ENCODE assay signal across 8 mouse cellular contexts in genomic region chr9:108785416-108785815, GRCm38 (mm10). TPM values are rescaled to one million over a fixed set of nuclear protein-coding genes. Genes with fewer than 3 reads are reported as not detected.
DNase-seq lines count a peak whose midpoint lies in the region; ATAC-seq and TF ChIP-seq lines count a peak whose summit lies in the region.

No protein-coding gene starts in this region.

- peak overlapping the region; percentile 91; the same call in 1 of the 2 replicates for H3K4me3 ChIP-seq in heart, postnatal 0 days (ENCODE audit: low read depth, low read length)
- peak overlapping the region; percentile 72 for H3K4me3 ChIP-seq in embryonic facial prominence, embryonic 10.5 days
- H3K4me3 ChIP-seq in intestine, embryonic 16.5 days (ENCODE audit: low read length) = peak overlapping the region; percentile 81
- H3K4me3 ChIP-seq in neural tube, embryonic 12.5 days = peak overlapping the region; percentile 84

- peak overlapping the region; percentile 79 for H3K4me2 ChIP-seq in heart, postnatal 0 days (ENCODE audit: low read depth, low read length)
- peak overlapping the region; percentile 57 for H3K4me2 ChIP-seq in intestine, embryonic 16.5 days (ENCODE audit: low read depth, low read length)
- peak overlapping the region; percentile 78 for H3K4me2 ChIP-seq in neural tube, embryonic 12.5 days (replicated peaks)

- H3K9me3 ChIP-seq in heart, postnatal 0 days (replicated peaks; ENCODE audit: control insufficient read depth, low read length) = no peaks in the 10 kb centered on the region
- no peaks in the 10 kb centered on the region for H3K9me3 ChIP-seq in embryonic facial prominence, embryonic 10.5 days
- H3K9me3 ChIP-seq in intestine, embryonic 16.5 days (ENCODE audit: control insufficient read depth, low read length) = no peaks in the 10 kb centered on the region
- H3K9me3 ChIP-seq in neural tube, embryonic 12.5 days = no peaks in the 10 kb centered on the region

- H3K9ac ChIP-seq in heart, postnatal 0 days (replicated peaks; ENCODE audit: low read depth, low read length) = no peak overlapping the region; the same call in 1 of the 2 replicates
- 0 out of 2 replicates have a peak overlapping the region, but pooled peaks have one; percentile 3 for H3K9ac ChIP-seq in intestine, embryonic 16.5 days (ENCODE audit: low read depth, low read length)
- H3K9ac ChIP-seq in neural tube, embryonic 12.5 days = peak overlapping the region; percentile 96

- H3K36me3 ChIP-seq in heart, postnatal 0 days (replicated peaks; ENCODE audit: control insufficient read depth, insufficient read depth, low read length) = peaks cover 4% of the 10 kb centered on the region; the same call in 1 of the 2 replicates
- peaks cover 34% of the 10 kb centered on the region for H3K36me3 ChIP-seq in embryonic facial prominence, embryonic 10.5 days (replicated peaks)
- no peaks in the 10 kb centered on the region for H3K36me3 ChIP-seq in intestine, embryonic 16.5 days (ENCODE audit: control insufficient read depth, insufficient read depth, low read length)
- H3K36me3 ChIP-seq in neural tube, embryonic 12.5 days = no peaks in the 10 kb centered on the region

- TF ChIP-seq CTCF in heart, postnatal 0 days (IDR thresholded peaks at IDR 0.05; ENCODE audit: low read depth) = no peak

- H3K27ac ChIP-seq in heart, postnatal 0 days (ENCODE audit: low read depth) = no peak overlapping the region
- H3K27ac ChIP-seq in embryonic facial prominence, embryonic 10.5 days (replicated peaks) = peak overlapping the region; percentile 40; the same call in 1 of the 2 replicates
- no peak overlapping the region for H3K27ac ChIP-seq in intestine, embryonic 16.5 days (ENCODE audit: low read length)
- peak overlapping the region; percentile 4; the same call in 1 of the 2 replicates for H3K27ac ChIP-seq in neural tube, embryonic 12.5 days

- DNase-seq in heart, postnatal 0 days (ENCODE audit: low spot score) = no peak
- no peak for DNase-seq in heart, postnatal 10 days
- no peak for DNase-seq in embryonic facial prominence, embryonic 10.5 days (ENCODE audit: low spot score)
- DNase-seq in urinary bladder, postnatal 10 days (ENCODE audit: low spot score) = no peak
- no peak for DNase-seq in spleen, postnatal 10 days (ENCODE audit: low spot score in 2 of 2)
- DNase-seq in gastrocnemius, postnatal 14 days = no peak

- H3K4me1 ChIP-seq in heart, postnatal 0 days (ENCODE audit: control insufficient read depth, insufficient read depth) = peaks cover 41% of the 10 kb centered on the region
- peaks cover 71% of the 10 kb centered on the region for H3K4me1 ChIP-seq in embryonic facial prominence, embryonic 10.5 days
- peaks cover 34% of the 10 kb centered on the region for H3K4me1 ChIP-seq in intestine, embryonic 16.5 days (ENCODE audit: control insufficient read depth, insufficient read depth, low read length)
- peaks cover 52% of the 10 kb centered on the region for H3K4me1 ChIP-seq in neural tube, embryonic 12.5 days

- H3K27me3 ChIP-seq in heart, postnatal 0 days (ENCODE audit: control insufficient read depth, insufficient read depth, low read length) = no peaks in the 10 kb centered on the region
- no peaks in the 10 kb centered on the region for H3K27me3 ChIP-seq in embryonic facial prominence, embryonic 10.5 days (replicated peaks; ENCODE audit: low read depth, poor library complexity, severe bottlenecking)
- H3K27me3 ChIP-seq in intestine, embryonic 16.5 days (replicated peaks; ENCODE audit: control insufficient read depth, insufficient read depth, low read length) = no peaks in the 10 kb centered on the region
- no peaks in the 10 kb centered on the region for H3K27me3 ChIP-seq in neural tube, embryonic 12.5 days (replicated peaks)

- no peak for TF ChIP-seq EP300 in heart, postnatal 0 days (IDR thresholded peaks at IDR 0.05; ENCODE audit: low read depth)

- intact Hi-C loops in heart, postnatal 10 days (cut with DNase I) = no loop called here
- intact Hi-C loops in gastrocnemius, postnatal 14 days (cut with DNase I; ENCODE audit: low total_unique reads) = no loop called here

- no peak for ATAC-seq in heart, postnatal 0 days (ENCODE audit: insufficient read depth, low read depth)
- ATAC-seq in intestine, embryonic 16.5 days = no peak
- ATAC-seq in neural tube, embryonic 12.5 days (ENCODE audit: low FRiP score, low read depth) = no peak

RNA-seq across cellular contexts. Expression of gene Ip6k2, which starts 1.8 kb away (rescaled TPM):
- 28.9 and 33.1 TPM in 2 replicates for total RNA-seq in heart, postnatal 0 days (2014; rRNA removed; ENCODE audit: low replicate concordance)
- 20.5 and 22.1 TPM in 2 replicates for polyA plus RNA-seq in heart, postnatal 0 days (2015; fragmentation: Nextera tagmentation; extraction: Ambion mirVana)
- 10 to 100 TPM; 39.6 to 42.0 TPM for total RNA-seq in heart, postnatal 10 days (2021)
- polyA plus RNA-seq in embryonic facial prominence, embryonic 10.5 days (2016; fragmentation: Nextera tagmentation; extraction: Ambion mirVana) = 94.0 and 103 TPM in 2 replicates
- 57.2 and 59.4 TPM in 2 replicates for polyA plus RNA-seq in intestine, embryonic 16.5 days (2015; fragmentation: Nextera tagmentation; extraction: Ambion mirVana)
- 167 and 170 TPM in 2 replicates for polyA plus RNA-seq in neural tube, embryonic 12.5 days (2016; fragmentation: Nextera tagmentation; extraction: Ambion mirVana)
- 10 to 100 TPM; 24.3 to 24.4 TPM for total RNA-seq in gastrocnemius, postnatal 14 days (2021)

RNA-seq across cellular contexts. Expression of gene Nckipsd, which starts 22.8 kb away (rescaled TPM):
- total RNA-seq in heart, postnatal 0 days (2014; rRNA removed; ENCODE audit: low replicate concordance) = 12.0 and 13.7 TPM in 2 replicates
- 8.8 and 10.0 TPM in 2 replicates for polyA plus RNA-seq in heart, postnatal 0 days (2015; fragmentation: Nextera tagmentation; extraction: Ambion mirVana)
- 10 to 100 TPM in 1 of 2 experiments, 1 to 10 TPM in 1; 9.0 to 11.5 TPM for total RNA-seq in heart, postnatal 10 days (2021)
- polyA plus RNA-seq in embryonic facial prominence, embryonic 10.5 days (2016; fragmentation: Nextera tagmentation; extraction: Ambion mirVana) = 14.8 and 15.0 TPM in 2 replicates
- polyA plus RNA-seq in intestine, embryonic 16.5 days (2015; fragmentation: Nextera tagmentation; extraction: Ambion mirVana) = 11.3 and 14.5 TPM in 2 replicates
- 16.4 and 23.6 TPM in 2 replicates for polyA plus RNA-seq in neural tube, embryonic 12.5 days (2016; fragmentation: Nextera tagmentation; extraction: Ambion mirVana)
- 1 to 10 TPM; 3.5 to 4.5 TPM for total RNA-seq in gastrocnemius, postnatal 14 days (2021)

RNA-seq across cellular contexts. Expression of gene Celsr3, which starts 40.7 kb away (rescaled TPM):
- 0.08 TPM in 1 of 2 replicates, not detected in the other for total RNA-seq in heart, postnatal 0 days (2014; rRNA removed; ENCODE audit: low replicate concordance)
- 0.14 TPM in 2 replicates for polyA plus RNA-seq in heart, postnatal 0 days (2015; fragmentation: Nextera tagmentation; extraction: Ambion mirVana)
- total RNA-seq in heart, postnatal 10 days (2021) = under 1 TPM; 0.22 to 0.24 TPM
- polyA plus RNA-seq in embryonic facial prominence, embryonic 10.5 days (2016; fragmentation: Nextera tagmentation; extraction: Ambion mirVana) = 1.6 and 1.7 TPM in 2 replicates
- 0.47 and 0.61 TPM in 2 replicates for polyA plus RNA-seq in intestine, embryonic 16.5 days (2015; fragmentation: Nextera tagmentation; extraction: Ambion mirVana)
- polyA plus RNA-seq in neural tube, embryonic 12.5 days (2016; fragmentation: Nextera tagmentation; extraction: Ambion mirVana) = 12.1 and 14.3 TPM in 2 replicates
- under 1 TPM; 0.18 to 0.24 TPM for total RNA-seq in gastrocnemius, postnatal 14 days (2021)

Comparison
In these comparisons a context has a peak if more than half of its experiments do, and no peak if none do; other contexts are left out.
1. H3K27ac ChIP-seq: peak in embryonic facial prominence, embryonic 10.5 days (single experiment) and neural tube, embryonic 12.5 days (single experiment); none in heart, postnatal 0 days (single experiment) and intestine, embryonic 16.5 days (single experiment).
2. Peak in every context shown above with its lines, with median percentiles within 50 percentile points of each other: H3K4me2 ChIP-seq and H3K4me3 ChIP-seq.